Mouse (Mus musculus): ENCODE data around the gene Olfr3. TPM values are rescaled to one million over a fixed set of nuclear protein-coding genes. Genes with fewer than 3 reads are reported as not detected.

Olfr3 gene
- not detected for total RNA-seq (2021)
- long read RNA-seq, experiment 1: 0 reads
- long read RNA-seq, experiment 2: 0 reads

GRCm38 (mm10) chr2:36816932-36817331 is at the start of gene Olfr3:
TSS of gene Olfr3 (minus strand) at chr2:36817032.
- no peak for DNase-seq (ENCODE audit: low spot score in 2 of 2)

GRCm38 (mm10) chr2:36862560-36862959 is 45.7 kb upstream of the Olfr3 start, which contains the start of gene Olfr351:
TSS of gene Olfr351 (minus strand) at chr2:36862660.
- no peak for DNase-seq (ENCODE audit: low spot score in 2 of 2)

- DNase-seq (ENCODE audit: low spot score in 2 of 2): no peak
These were observed 29.2 kb upstream of the Olfr3 start, which contains the start of gene Olfr350 for GRCm38 (mm10) chr2:36846010-36846409. TSS of gene Olfr350 (plus strand) at chr2:36846310.

- no peak for DNase-seq (ENCODE audit: low spot score in 2 of 2)
These were observed 26.6 kb downstream of the Olfr3 start, which contains the start of gene Olfr50 for GRCm38 (mm10) chr2:36790238-36790637. TSS of gene Olfr50 (plus strand) at chr2:36790538.

GRCm38 (mm10) chr2:36783976-36784375 is 32.9 kb downstream of the Olfr3 start, which contains the start of gene Olfr348:
TSS of gene Olfr348 (plus strand) at chr2:36784276.
- no peak for DNase-seq (ENCODE audit: low spot score in 2 of 2)

Other genes starting within 250 kb of the Olfr3 start
- gene Olfr345, start 177.0 kb downstream of the Olfr3 start, total RNA-seq (2021): not detected
- not detected for gene Olfr346, start 131.2 kb downstream of the Olfr3 start, total RNA-seq (2021)
- gene Olfr347, start 85.1 kb downstream of the Olfr3 start, total RNA-seq (2021): not detected
- not detected for gene Olfr348, start 32.8 kb downstream of the Olfr3 start, total RNA-seq (2021)
- gene Olfr50, start 26.5 kb downstream of the Olfr3 start, total RNA-seq (2021): not detected
- gene Olfr350, start 29.3 kb upstream of the Olfr3 start, total RNA-seq (2021): not detected
- gene Olfr351, start 45.6 kb upstream of the Olfr3 start, total RNA-seq (2021): not detected
- not detected for gene Olfr352, start 51.4 kb upstream of the Olfr3 start, total RNA-seq (2021)
- not detected for gene Olfr353, start 75.9 kb upstream of the Olfr3 start, total RNA-seq (2021)
- gene Olfr354, start 88.6 kb upstream of the Olfr3 start, total RNA-seq (2021): not detected
- gene Olfr355, start 111.9 kb upstream of the Olfr3 start, total RNA-seq (2021): not detected
- not detected for gene Olfr356, start 120.1 kb upstream of the Olfr3 start, total RNA-seq (2021)
- gene Olfr357, start 176.8 kb upstream of the Olfr3 start, total RNA-seq (2021): not detected
- not detected for gene Olfr358, start 192.3 kb upstream of the Olfr3 start, total RNA-seq (2021)
- not detected for gene Olfr360, start 248.7 kb upstream of the Olfr3 start, total RNA-seq (2021)